Mouse (Mus musculus) stomach, embryonic 16.5 days (tissue): ENCODE measurements at regions not wholly inside any gene's neighbourhood (a gene's known extent, or its start where the extent isn't known, plus 50 kb on each side); places are given as distances from the start of the nearest gene placed in this dataset.

Experiments
- ATAC-seq: fragments of 200-750 bp; cut with Nextera tagmentation; 2 replicates; pipeline ENCODE4 v1.8.0; 2017; ENCODE audit warnings: moderate number of reproducible peaks, moderate TSS enrichment; ENCODE audit not compliant: insufficient read depth, low FRiP score
- H3K27ac ChIP-seq: fragments of 300-500 bp; sonication (generic); 2 replicates; pipeline ENCODE4 v1.5.1; 2014; ENCODE audit warnings: low read length
- H3K27me3 ChIP-seq: fragments of 300-500 bp; sonication (generic); 2 replicates; pipeline ENCODE4 v1.6.1; 2014; ENCODE audit warnings: low read length, control low read depth, mixed read lengths; ENCODE audit not compliant: control insufficient read depth, insufficient read depth
- H3K36me3 ChIP-seq: fragments of 300-500 bp; sonication (generic); 2 replicates; pipeline ENCODE4 v1.6.1; 2014; ENCODE audit warnings: low read length; ENCODE audit not compliant: control insufficient read depth, insufficient read depth
- H3K4me1 ChIP-seq: fragments of 300-500 bp; sonication (generic); 2 replicates; pipeline ENCODE4 v1.6.1; 2014; ENCODE audit warnings: low read length, control low read depth, mixed read lengths; ENCODE audit not compliant: control insufficient read depth, insufficient read depth
- H3K4me2 ChIP-seq: fragments of 300-500 bp; sonication (generic); 2 replicates; pipeline ENCODE4 v1.6.1; 2014; ENCODE audit warnings: low read depth, low read length, mixed read lengths
- H3K4me3 ChIP-seq: fragments of 300-500 bp; sonication (generic); replicated peaks from 2 replicates; pipeline ENCODE4 v1.5.1; 2014; ENCODE audit warnings: mild to moderate bottlenecking, low read length
- H3K9ac ChIP-seq: fragments of 300-500 bp; sonication (generic); 2 replicates; pipeline ENCODE4 v1.6.1; 2014; ENCODE audit warnings: low read length
- H3K9me3 ChIP-seq: fragments of 300-500 bp; sonication (generic); replicated peaks from 2 replicates; pipeline ENCODE4 v1.6.1; 2016; ENCODE audit warnings: low read length, control low read depth; ENCODE audit not compliant: control insufficient read depth
- WGBS: fragments of 180-500 bp; shearing (Covaris S2); extraction: QIAGEN DNeasy Blood & Tissue Kit; methylation state at CpG from one replicate; pipeline ENCODE4 v1.1.7; 2014; 5-methylcytosine and 5-hydroxymethylcytosine counted together

- H3K4me3 ChIP-seq, result no peak overlapping the region
- H3K9me3 ChIP-seq, result no peaks in the 10 kb centered on the region
- WGBS, result 77% methylated on average over 3 of the region's 3 CpGs
- ATAC-seq, result no peak
- H3K9ac ChIP-seq, result no peak overlapping the region
- H3K27ac ChIP-seq, result no peak overlapping the region
- no peaks in the 10 kb centered on the region for H3K36me3 ChIP-seq
- H3K27me3 ChIP-seq, result no peaks in the 10 kb centered on the region
- H3K4me2 ChIP-seq, result no peak overlapping the region
- H3K4me1 ChIP-seq, result no peaks in the 10 kb centered on the region
These were observed 66.3 kb upstream of the Ado start for GRCm38 (mm10) chr10:67615016-67615415.

DNA sequence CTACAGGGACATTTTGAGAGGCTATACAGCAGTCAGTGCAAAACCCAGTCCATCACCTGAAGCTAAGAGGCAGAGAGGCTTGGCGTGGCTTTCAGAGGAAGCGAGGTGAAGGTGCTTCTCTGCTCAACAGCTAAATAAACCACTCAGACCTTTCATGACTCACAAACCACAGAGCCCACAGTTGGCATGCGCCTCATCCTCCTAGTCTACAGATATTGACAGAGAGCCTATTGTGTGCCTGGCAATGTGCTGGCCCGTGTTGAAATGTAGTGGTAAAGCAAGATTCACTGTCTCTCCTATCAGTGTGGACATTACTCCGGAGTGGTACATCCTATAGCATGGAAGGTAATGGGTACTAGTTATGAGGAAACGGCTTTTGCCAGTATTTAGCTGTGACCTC, 61.9 kb upstream of the Ado start:
- 82% methylated on average over 6 of the region's 6 CpGs for WGBS
- no peaks in the 10 kb centered on the region for H3K36me3 ChIP-seq
- H3K4me1 ChIP-seq, result no peaks in the 10 kb centered on the region
- H3K27ac ChIP-seq, result no peak overlapping the region
- no peak overlapping the region for H3K9ac ChIP-seq
- no peak overlapping the region for H3K4me2 ChIP-seq
- H3K9me3 ChIP-seq, result no peaks in the 10 kb centered on the region
- H3K27me3 ChIP-seq, result no peaks in the 10 kb centered on the region
- no peak overlapping the region for H3K4me3 ChIP-seq
- ATAC-seq, result no peak

DNA sequence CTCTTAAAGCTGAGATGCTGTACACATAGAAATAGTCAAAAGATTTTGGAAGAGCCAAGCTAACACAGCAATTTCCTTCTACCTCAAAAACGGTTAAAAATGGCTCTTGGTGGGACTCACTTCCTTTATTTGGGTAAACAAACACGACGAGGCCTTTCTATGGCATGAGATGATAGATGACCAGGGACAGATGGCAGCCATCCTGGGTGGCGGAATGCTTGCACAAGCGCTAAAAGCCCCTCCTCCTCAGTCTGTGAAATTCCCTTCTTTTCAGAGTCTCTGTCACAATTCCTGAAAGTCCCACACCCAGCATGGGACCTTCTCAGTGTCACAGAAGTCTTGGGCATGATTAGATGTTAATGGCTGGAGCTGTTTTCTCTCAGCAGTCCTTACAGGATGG, 59.3 kb upstream of the Ado start:
- Histone ChIP-seq H3K27ac (no peak overlapping the region), H3K27me3 (no peaks in the 10 kb centered on the region)

GRCm38 (mm10) chr10:67607297-67608032, 58.7 kb upstream of the Ado start:
- Histone ChIP-seq H3K36me3 (no peaks in the 10 kb centered on the region), H3K4me1 (no peaks in the 10 kb centered on the region), H3K4me3 (no peak overlapping the region), H3K4me2 (no peak overlapping the region), H3K9me3 (no peaks in the 10 kb centered on the region), H3K9ac (no peak overlapping the region), H3K27me3 (no peaks in the 10 kb centered on the region), H3K27ac (no peak overlapping the region)
- no peak for ATAC-seq
- 37% methylated on average over 9 of the region's 9 CpGs for WGBS

More for the DNA sequence above, 59.3 kb upstream of the Ado start:
- H3K4me3 ChIP-seq, result no peak overlapping the region
- no peak for ATAC-seq
- no peak overlapping the region for H3K4me2 ChIP-seq
- H3K36me3 ChIP-seq, result no peaks in the 10 kb centered on the region
- no peaks in the 10 kb centered on the region for H3K9me3 ChIP-seq
- no peak overlapping the region for H3K9ac ChIP-seq
- WGBS, result 12% methylated on average over 5 of the region's 5 CpGs
- H3K4me1 ChIP-seq, result no peaks in the 10 kb centered on the region

DNA sequence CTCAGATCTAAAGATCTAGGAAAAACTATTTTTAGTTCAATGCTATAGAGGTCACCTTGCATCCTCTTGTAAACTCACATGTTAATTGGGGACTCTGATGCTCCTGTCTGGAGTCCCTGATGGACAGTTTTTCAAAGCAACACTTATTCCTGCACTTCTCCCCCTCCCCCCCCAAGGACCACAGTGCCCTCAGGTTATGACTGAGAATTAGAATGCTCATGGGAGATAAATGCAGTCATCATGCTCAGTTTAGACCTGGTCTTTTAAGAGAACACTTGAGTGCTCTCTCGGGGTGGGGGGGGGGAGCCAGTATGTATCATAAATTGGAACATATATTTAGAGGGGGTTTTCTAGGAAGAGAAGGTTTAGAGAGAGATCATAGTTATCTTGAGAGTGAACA, 58.0 kb upstream of the Ado start:
- H3K4me3 ChIP-seq, result no peak overlapping the region
- H3K36me3 ChIP-seq, result no peaks in the 10 kb centered on the region
- H3K4me1 ChIP-seq, result no peaks in the 10 kb centered on the region
- no peak for ATAC-seq
- H3K27ac ChIP-seq, result no peak overlapping the region
- H3K9me3 ChIP-seq, result no peaks in the 10 kb centered on the region
- H3K27me3 ChIP-seq, result no peaks in the 10 kb centered on the region
- no peak overlapping the region for H3K9ac ChIP-seq
- WGBS, result 92% methylated on average over 1 of the region's 1 CpGs
- no peak overlapping the region for H3K4me2 ChIP-seq

- WGBS, result 90% methylated on average over 7 of the region's 7 CpGs
- Histone ChIP-seq H3K9me3 (no peaks in the 10 kb centered on the region), H3K27ac (no peak overlapping the region), H3K4me2 (no peak overlapping the region), H3K4me3 (no peak overlapping the region), H3K27me3 (no peaks in the 10 kb centered on the region), H3K4me1 (no peaks in the 10 kb centered on the region), H3K36me3 (no peaks in the 10 kb centered on the region), H3K9ac (no peak overlapping the region)
- no peak for ATAC-seq
These were observed 50.6 kb upstream of the Ado start for GRCm38 (mm10) chr10:67599390-67599789.

GRCm38 (mm10) chr10:67598590-67599047, 49.9 kb upstream of the Ado start:
- Histone ChIP-seq H3K27ac (no peak overlapping the region), H3K4me2 (no peak overlapping the region), H3K27me3 (no peaks in the 10 kb centered on the region), H3K9ac (no peak overlapping the region), H3K36me3 (no peaks in the 10 kb centered on the region), H3K4me1 (no peaks in the 10 kb centered on the region), H3K9me3 (no peaks in the 10 kb centered on the region), H3K4me3 (no peak overlapping the region)
- 76% methylated on average over 7 of the region's 7 CpGs for WGBS
- ATAC-seq, result no peak
